Mouse (Mus musculus) heart, embryonic 13.5 days (tissue): Measurements from ENCODE around the gene Rpgrip1l. TPM values are rescaled to one million over a fixed set of nuclear protein-coding genes. Genes with fewer than 3 reads are reported as not detected.
A peak's percentile ranks its signal among the peaks of the same experiment; 100 is the strongest.

Experiments
- ATAC-seq: fragments of 200-750 bp; cut with Nextera tagmentation; 2 replicates; pipeline ENCODE4 v1.8.0; 2017; ENCODE audit warnings: moderate TSS enrichment; ENCODE audit not compliant: insufficient number of reproducible peaks, low FRiP score, low TSS enrichment; ENCODE audit errors: extremely low read depth
- H3K27ac ChIP-seq: fragments of 300-500 bp; sonication (generic); replicated peaks from 2 replicates; pipeline ENCODE4 v1.5.1; 2015; ENCODE audit warnings: moderate library complexity, mild to moderate bottlenecking, inconsistent platforms
- H3K27me3 ChIP-seq: fragments of 300-500 bp; sonication (generic); replicated peaks from 2 replicates; pipeline ENCODE4 v1.6.1; 2015; ENCODE audit warnings: mild to moderate bottlenecking, inconsistent platforms
- H3K36me3 ChIP-seq: fragments of 300-500 bp; sonication (generic); 2 replicates; pipeline ENCODE4 v1.6.1; 2015; ENCODE audit warnings: mild to moderate bottlenecking, inconsistent platforms
- H3K4me1 ChIP-seq: fragments of 300-500 bp; sonication (generic); 2 replicates; pipeline ENCODE4 v1.6.1; 2015; ENCODE audit warnings: inconsistent platforms
- H3K4me2 ChIP-seq: fragments of 300-500 bp; sonication (generic); 2 replicates; pipeline ENCODE4 v1.6.1; 2015; ENCODE audit warnings: inconsistent platforms, mild to moderate bottlenecking, moderate library complexity
- H3K4me3 ChIP-seq: fragments of 300-500 bp; sonication (generic); 2 replicates; pipeline ENCODE4 v1.5.1; 2015; ENCODE audit warnings: moderate library complexity, mild to moderate bottlenecking, inconsistent platforms
- H3K9ac ChIP-seq: fragments of 300-500 bp; sonication (generic); 2 replicates; pipeline ENCODE4 v1.6.1; 2015; ENCODE audit warnings: inconsistent platforms, mild to moderate bottlenecking, moderate library complexity
- H3K9me3 ChIP-seq: fragments of 300-500 bp; sonication (generic); 2 replicates; pipeline ENCODE4 v1.6.1; 2016; ENCODE audit warnings: inconsistent platforms
- WGBS: fragments of 180-500 bp; shearing (Covaris S2); methylation state at CpG from one replicate; pipeline ENCODE4 v1.1.7; 2015; ENCODE audit warnings: mixed read lengths; 5-methylcytosine and 5-hydroxymethylcytosine counted together
- polyA plus RNA-seq: library from polyadenylated mRNA; unstranded; fragments of >200 nt; fragmentation: Nextera tagmentation; extraction: Ambion mirVana; gene quantifications from 2 replicates; pipeline ENCODE4 v1.2.1, GENCODE M21; 2015

Rpgrip1l gene
- polyA plus RNA-seq, 1 experiment from 2014 or later = 6.9 TPM

DNA sequence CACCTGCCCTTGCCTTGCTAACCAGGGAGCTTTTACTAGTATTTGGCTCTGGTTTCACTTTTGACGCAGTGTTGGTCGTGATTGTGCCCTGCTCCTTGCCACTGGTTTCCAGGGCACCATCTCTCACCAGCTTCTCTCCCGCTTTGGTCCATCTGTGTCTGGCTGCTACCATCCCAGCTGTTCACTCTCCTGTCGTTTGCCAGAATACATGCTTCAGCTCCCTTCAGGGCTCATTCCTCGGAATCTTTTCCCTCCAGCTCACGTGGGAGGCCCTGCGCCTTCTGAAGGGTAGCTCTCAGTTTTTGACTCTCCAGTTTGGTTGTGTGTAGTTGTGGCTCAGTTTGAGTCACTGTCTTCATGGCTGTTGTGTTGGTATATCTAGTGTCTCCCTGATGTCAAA lies 37.6 kb upstream of the Rpgrip1l start:
- H3K36me3 ChIP-seq = peaks cover 5% of the 10 kb centered on the region; the same call in 1 of the 2 replicates
- no peaks in the 10 kb centered on the region for H3K27me3 ChIP-seq
- H3K27ac ChIP-seq = peak overlapping the region; percentile 28; the same call in 1 of the 2 replicates
- WGBS = 33% methylated on average over 7 of the region's 7 CpGs
- ATAC-seq = no peak
- peak overlapping the region; percentile 40 for H3K4me2 ChIP-seq
- no peaks in the 10 kb centered on the region for H3K9me3 ChIP-seq
- H3K4me1 ChIP-seq = peaks cover 58% of the 10 kb centered on the region
- H3K4me3 ChIP-seq = 0 out of 2 replicates have a peak overlapping the region, but pooled peaks have one; percentile 1
- H3K9ac ChIP-seq = peak overlapping the region; percentile 16

DNA sequence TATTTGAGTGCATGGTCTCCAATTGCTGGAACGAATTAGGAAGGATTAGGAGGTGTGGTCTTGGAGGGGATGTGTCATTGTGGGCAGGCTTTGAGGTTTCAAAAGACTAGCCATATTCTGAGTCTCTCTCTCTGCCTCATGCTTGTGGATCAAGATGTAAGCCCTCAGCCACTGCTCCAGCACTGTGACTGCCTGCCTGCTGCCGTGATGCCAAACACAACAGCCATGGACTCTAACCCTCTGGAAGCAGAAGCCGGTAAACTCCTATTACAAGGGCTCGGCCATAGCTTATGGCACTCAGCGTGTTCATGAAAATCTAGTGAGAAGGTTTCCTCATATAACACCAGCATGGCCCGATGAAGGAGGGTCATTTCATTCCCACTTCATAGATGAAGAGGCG lies 36.8 kb upstream of the Rpgrip1l start:
- no peak for ATAC-seq
- Histone ChIP-seq H3K4me3 (no peak overlapping the region), H3K36me3 (peaks cover 5% of the 10 kb centered on the region; the same call in 1 of the 2 replicates), H3K4me1 (peaks cover 59% of the 10 kb centered on the region), H3K9ac (no peak overlapping the region; the same call in 1 of the 2 replicates), H3K9me3 (no peaks in the 10 kb centered on the region), H3K27ac (no peak overlapping the region; the same call in 1 of the 2 replicates), H3K4me2 (no peak overlapping the region), H3K27me3 (no peaks in the 10 kb centered on the region)
- 85% methylated on average over 7 of the region's 7 CpGs for WGBS

DNA sequence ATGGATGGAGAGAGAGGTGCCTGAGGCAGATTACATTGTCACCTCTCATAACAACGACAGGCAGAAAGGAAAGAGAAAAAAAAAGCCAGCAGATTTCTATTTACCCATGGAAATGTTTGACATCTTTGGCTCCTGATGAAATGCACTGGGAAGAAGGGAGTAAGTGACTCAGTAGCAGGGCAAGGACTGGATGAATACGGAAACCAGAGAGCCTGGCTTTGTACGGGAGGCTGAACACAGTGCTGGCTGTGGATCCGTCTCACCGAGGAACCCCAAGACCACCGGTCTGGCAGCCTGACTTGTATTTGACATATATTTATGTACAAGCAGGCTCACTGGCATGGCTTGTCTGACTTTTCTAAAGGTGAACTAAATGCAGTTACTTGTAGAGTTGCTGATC lies 34.5 kb upstream of the Rpgrip1l start:
- Histone ChIP-seq H3K9me3 (no peaks in the 10 kb centered on the region), H3K36me3 (peaks cover 5% of the 10 kb centered on the region; the same call in 1 of the 2 replicates), H3K4me1 (peaks cover 57% of the 10 kb centered on the region), H3K27ac (peak overlapping the region; percentile 56), H3K4me3 (no peak overlapping the region), H3K27me3 (no peaks in the 10 kb centered on the region), H3K9ac (0 out of 2 replicates have a peak overlapping the region, but pooled peaks have one; percentile 44), H3K4me2 (peak overlapping the region; percentile 44)
- no peak for ATAC-seq
- WGBS = 30% methylated on average over 6 of the region's 6 CpGs

DNA sequence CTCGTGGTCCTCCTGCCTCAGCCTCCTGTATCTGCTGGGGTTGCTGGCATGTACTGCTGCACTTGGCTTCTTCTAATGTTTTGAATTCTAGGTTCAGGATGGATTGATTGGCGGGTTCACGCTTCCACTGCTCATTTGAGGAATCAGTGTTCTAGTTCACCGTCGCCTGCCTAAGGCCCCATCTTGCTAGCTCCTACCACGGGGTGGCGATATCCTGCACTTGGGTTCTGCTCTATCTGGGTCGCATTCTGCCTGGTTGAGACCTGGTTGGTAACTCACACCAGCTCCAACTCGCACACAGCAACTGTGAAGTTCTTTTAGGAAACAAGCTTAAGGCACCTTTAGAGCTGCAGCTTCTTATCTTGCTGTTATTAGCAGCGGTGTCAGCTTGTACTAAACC lies 34.1 kb upstream of the Rpgrip1l start:
- WGBS = 54% methylated on average over 10 of the region's 10 CpGs
- Histone ChIP-seq H3K36me3 (peaks cover 5% of the 10 kb centered on the region; the same call in 1 of the 2 replicates), H3K4me1 (peaks cover 61% of the 10 kb centered on the region), H3K9me3 (no peaks in the 10 kb centered on the region), H3K4me2 (peak overlapping the region; percentile 44), H3K4me3 (no peak overlapping the region), H3K27ac (peak overlapping the region; percentile 56), H3K9ac (0 out of 2 replicates have a peak overlapping the region, but pooled peaks have one; percentile 44), H3K27me3 (no peaks in the 10 kb centered on the region)
- ATAC-seq = no peak

DNA sequence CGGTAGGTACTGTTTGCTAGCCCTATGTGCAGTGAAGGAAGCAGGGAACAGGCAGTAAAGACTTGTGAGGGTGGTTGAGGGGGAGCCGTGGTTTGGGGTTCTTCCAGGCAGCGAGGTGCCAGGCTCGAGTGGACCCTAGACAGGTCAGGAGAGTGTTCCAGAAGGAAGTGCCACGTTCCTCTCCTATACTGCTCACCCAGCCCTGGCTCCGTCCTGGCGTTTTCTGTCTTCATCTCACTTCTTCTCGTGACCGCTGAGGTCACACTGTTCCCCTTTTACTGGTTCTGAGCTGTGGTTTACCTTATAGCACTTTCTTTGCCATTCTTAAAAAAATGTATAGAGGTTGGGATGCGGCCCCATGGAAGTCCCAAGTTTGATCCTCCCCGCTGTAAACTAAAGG lies 31.6 kb upstream of the Rpgrip1l start:
- no peak overlapping the region for H3K27ac ChIP-seq

DNA sequence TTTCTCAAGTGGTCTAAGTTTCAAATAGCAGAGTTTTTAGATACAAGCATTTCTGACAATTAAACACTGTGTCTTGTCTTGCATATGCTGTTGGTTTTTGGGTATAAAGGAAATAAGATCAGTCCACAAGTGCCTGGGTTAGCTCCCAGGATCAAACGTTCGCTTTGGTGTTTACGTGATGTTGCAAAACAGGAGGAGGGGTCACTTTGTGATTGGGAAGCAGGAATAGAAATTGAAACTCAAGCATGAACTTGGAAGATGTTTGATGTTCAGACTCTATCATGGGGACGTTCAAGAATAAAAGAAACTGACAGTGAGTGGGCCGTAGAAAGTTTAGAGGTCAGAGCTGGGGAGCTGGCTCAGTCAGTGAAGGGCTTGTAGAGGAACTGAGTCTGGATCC lies 29.7 kb upstream of the Rpgrip1l start:
- H3K4me1 ChIP-seq = peaks cover 45% of the 10 kb centered on the region
- no peak overlapping the region for H3K9ac ChIP-seq
- WGBS = 82% methylated on average over 5 of the region's 5 CpGs
- H3K27ac ChIP-seq = no peak overlapping the region
- no peak overlapping the region for H3K4me3 ChIP-seq
- no peaks in the 10 kb centered on the region for H3K27me3 ChIP-seq
- H3K9me3 ChIP-seq = no peaks in the 10 kb centered on the region
- ATAC-seq = no peak
- H3K36me3 ChIP-seq = no peaks in the 10 kb centered on the region
- H3K4me2 ChIP-seq = no peak overlapping the region

More for the DNA sequence above, 31.6 kb upstream of the Rpgrip1l start:
- peaks cover under 1% of the 10 kb centered on the region; the same call in 1 of the 2 replicates for H3K36me3 ChIP-seq
- H3K4me1 ChIP-seq = peaks cover 51% of the 10 kb centered on the region
- no peak overlapping the region for H3K4me3 ChIP-seq
- ATAC-seq = no peak
- WGBS = 87% methylated on average over 11 of the region's 11 CpGs
- H3K9me3 ChIP-seq = no peaks in the 10 kb centered on the region
- no peaks in the 10 kb centered on the region for H3K27me3 ChIP-seq
- H3K4me2 ChIP-seq = no peak overlapping the region
- H3K9ac ChIP-seq = no peak overlapping the region

DNA sequence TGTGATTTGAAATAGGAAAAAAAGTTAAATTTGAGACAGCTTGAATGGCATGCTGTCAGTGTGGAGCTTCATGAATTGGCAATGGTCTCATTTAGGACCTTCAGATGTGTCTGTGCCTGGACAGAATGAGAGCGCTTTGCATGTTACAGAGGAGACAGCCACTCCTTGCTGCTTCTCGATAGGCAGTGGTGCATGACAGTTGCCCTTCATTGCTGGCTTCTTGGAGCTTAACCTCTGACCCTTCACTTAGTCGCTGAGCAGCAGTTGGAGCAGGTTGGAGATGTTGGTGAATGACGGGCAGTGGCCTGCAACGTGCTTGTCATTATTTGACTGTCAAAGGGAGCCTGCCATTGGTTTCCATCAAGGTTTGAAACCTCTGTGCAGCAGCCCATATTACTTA lies 29.1 kb upstream of the Rpgrip1l start:
- no peak overlapping the region for H3K4me3 ChIP-seq
- 60% methylated on average over 5 of the region's 5 CpGs for WGBS
- no peaks in the 10 kb centered on the region for H3K36me3 ChIP-seq
- no peaks in the 10 kb centered on the region for H3K9me3 ChIP-seq
- no peak overlapping the region for H3K4me2 ChIP-seq
- H3K4me1 ChIP-seq = peaks cover 39% of the 10 kb centered on the region
- H3K27me3 ChIP-seq = no peaks in the 10 kb centered on the region
- H3K27ac ChIP-seq = no peak overlapping the region
- no peak for ATAC-seq
- no peak overlapping the region for H3K9ac ChIP-seq

DNA sequence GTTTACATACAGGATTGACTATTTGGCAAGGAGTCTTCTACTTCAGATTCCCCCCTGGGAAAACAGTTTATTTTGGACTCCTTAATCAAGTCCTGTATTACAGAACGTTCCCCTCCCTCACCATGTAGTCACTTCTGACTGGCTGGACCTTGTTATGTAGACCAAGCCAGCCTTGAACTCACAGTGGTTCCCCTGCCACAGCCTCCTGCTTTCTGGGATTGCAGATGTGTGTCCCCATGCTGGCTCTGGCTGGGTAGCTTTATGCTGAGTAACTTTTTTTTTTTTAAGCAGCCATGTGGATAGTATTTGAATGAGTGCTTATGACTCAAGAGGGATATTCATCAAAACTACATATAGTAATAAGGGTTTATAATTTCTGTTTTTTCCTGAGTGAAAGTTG lies 27.7 kb upstream of the Rpgrip1l start:
- H3K36me3 ChIP-seq = no peaks in the 10 kb centered on the region
- H3K4me1 ChIP-seq = peaks cover 30% of the 10 kb centered on the region
- no peak for ATAC-seq
- peaks cover 6% of the 10 kb centered on the region; the same call in 1 of the 2 replicates for H3K9me3 ChIP-seq
- H3K27ac ChIP-seq = no peak overlapping the region
- H3K9ac ChIP-seq = no peak overlapping the region
- H3K27me3 ChIP-seq = no peaks in the 10 kb centered on the region
- no peak overlapping the region for H3K4me3 ChIP-seq
- WGBS = 67% methylated on average over 1 of the region's 1 CpGs
- no peak overlapping the region for H3K4me2 ChIP-seq

DNA sequence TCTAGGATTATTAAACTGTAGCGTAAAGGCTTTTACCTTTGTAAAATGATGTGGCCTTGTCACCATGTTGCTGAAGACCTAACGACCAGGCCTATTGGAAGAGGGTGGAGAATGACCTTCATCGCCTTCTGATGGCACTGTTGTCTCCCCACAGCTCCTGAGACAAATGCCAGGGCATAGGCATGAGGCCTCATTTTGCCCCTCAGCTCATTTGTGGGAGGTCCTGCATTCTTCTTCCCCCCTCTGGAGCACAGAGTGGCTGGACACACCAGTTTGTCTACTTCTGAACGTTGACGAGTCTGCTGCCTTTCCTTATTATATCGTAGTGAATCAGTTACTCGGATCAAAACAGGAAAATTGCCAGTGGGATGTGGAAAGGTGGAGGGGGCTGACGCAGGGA lies 26.6 kb upstream of the Rpgrip1l start:
- ATAC-seq = no peak
- Histone ChIP-seq H3K27ac (no peak overlapping the region), H3K4me3 (no peak overlapping the region), H3K4me2 (no peak overlapping the region), H3K36me3 (peaks cover 2% of the 10 kb centered on the region), H3K4me1 (peaks cover 19% of the 10 kb centered on the region), H3K9me3 (peaks cover 7% of the 10 kb centered on the region), H3K9ac (no peak overlapping the region), H3K27me3 (no peaks in the 10 kb centered on the region)
- WGBS = 83% methylated on average over 8 of the region's 8 CpGs

DNA sequence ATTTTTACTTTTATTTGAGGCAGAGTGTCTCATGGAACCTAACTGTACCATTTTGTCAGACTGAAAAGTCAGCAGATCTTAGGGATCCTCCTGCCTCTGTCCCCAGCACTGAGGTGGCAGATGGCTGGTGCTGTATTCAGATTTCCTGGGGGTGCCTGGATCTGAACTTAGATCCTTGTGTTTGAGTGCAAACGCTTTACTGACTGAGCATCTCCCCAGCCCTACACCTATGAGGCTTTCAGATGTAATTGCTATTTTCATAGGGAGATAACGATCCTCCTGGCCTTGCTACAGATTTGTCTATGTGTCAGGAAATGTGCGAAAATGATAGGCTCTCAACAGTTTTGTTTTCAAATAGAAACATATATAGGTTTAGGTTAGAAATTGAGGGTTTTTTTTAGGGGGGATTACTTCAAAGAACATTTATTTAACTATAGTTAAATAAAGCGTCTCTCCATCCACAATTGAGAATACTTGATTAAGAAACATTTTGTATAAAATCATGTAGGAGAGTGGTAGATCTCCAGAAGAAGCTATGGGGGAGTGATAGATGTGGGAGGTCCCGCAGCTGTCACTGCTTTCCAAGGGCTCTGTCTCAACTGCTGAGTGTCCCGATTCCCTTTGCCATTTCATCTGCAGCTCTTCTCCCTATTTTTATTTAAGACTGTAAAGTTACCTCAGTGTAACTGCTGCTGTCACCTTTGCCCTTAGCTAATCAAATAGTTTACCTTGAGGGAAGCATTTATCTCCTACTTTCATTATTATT lies 25.5 kb upstream of the Rpgrip1l start:
- no peaks in the 10 kb centered on the region for H3K27me3 ChIP-seq
- peaks cover 15% of the 10 kb centered on the region for H3K4me1 ChIP-seq
- H3K27ac ChIP-seq = no peak overlapping the region
- no peak overlapping the region for H3K4me3 ChIP-seq
- peaks cover 5% of the 10 kb centered on the region for H3K36me3 ChIP-seq
- 85% methylated on average over 6 of the region's 6 CpGs for WGBS
- H3K9me3 ChIP-seq = peaks cover 10% of the 10 kb centered on the region
- ATAC-seq = no peak
- no peak overlapping the region for H3K9ac ChIP-seq
- no peak overlapping the region for H3K4me2 ChIP-seq

DNA sequence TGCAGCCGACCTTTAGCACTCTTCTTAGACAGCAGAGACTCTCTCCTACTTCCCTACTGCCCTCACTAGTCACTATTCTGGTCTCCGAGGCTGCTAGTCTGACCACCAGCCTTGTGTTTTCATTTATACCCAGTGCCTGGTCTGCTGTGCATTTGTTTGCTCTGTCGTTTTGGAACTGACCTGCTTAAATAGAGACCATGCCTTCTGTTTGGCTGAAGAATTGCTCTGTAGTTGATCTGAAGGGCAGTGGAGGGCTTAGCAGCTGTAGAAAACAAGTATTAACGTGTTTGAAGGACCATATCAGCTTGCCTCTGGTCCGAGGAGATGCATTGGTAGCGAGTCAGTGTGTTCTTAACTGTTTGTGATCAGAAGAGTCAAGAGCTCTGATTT lies 16.4 kb upstream of the Rpgrip1l start:
- Histone ChIP-seq H3K4me1 (peaks cover 44% of the 10 kb centered on the region), H3K27ac (peak overlapping the region; percentile 74), H3K9me3 (peaks cover 2% of the 10 kb centered on the region; the same call in 1 of the 2 replicates), H3K4me3 (no peak overlapping the region), H3K27me3 (no peaks in the 10 kb centered on the region), H3K4me2 (peak overlapping the region; percentile 27; the same call in 1 of the 2 replicates), H3K9ac (peak overlapping the region; percentile 40; the same call in 1 of the 2 replicates), H3K36me3 (peaks cover 24% of the 10 kb centered on the region)
- no peak for ATAC-seq
- 27% methylated on average over 6 of the region's 6 CpGs for WGBS
